Mouse (Mus musculus) c-Kit-positive CD71-negative TER-119-negative erythroid progenitor cells, embryonic 14.5 days (primary cell): ENCODE data around the gene Tctn1.

Source experiments
- DNase-seq: peaks from one replicate; pipeline ENCODE4 v3.0.0-alpha.2; 2013; ENCODE audit warnings: low read depth

Gene Tctn1

GRCm38 (mm10) chr5:122247529-122247928 is 16.7 kb downstream of the Tctn1 start:
- no peak for DNase-seq

GRCm38 (mm10) chr5:122246547-122247167 is 17.6 kb downstream of the Tctn1 start:
- DNase-seq = no peak

- DNase-seq = no peak
Measured at GRCm38 (mm10) chr5:122245186-122245585, 19.1 kb downstream of the Tctn1 start.

GRCm38 (mm10) chr5:122243781-122244523 is 20.3 kb downstream of the Tctn1 start:
- no peak for DNase-seq

GRCm38 (mm10) chr5:122242521-122243123 is 21.6 kb downstream of the Tctn1 start:
- DNase-seq = no peak

- no peak for DNase-seq
Measured at GRCm38 (mm10) chr5:122240989-122241388, 23.3 kb downstream of the Tctn1 start.

DNA sequence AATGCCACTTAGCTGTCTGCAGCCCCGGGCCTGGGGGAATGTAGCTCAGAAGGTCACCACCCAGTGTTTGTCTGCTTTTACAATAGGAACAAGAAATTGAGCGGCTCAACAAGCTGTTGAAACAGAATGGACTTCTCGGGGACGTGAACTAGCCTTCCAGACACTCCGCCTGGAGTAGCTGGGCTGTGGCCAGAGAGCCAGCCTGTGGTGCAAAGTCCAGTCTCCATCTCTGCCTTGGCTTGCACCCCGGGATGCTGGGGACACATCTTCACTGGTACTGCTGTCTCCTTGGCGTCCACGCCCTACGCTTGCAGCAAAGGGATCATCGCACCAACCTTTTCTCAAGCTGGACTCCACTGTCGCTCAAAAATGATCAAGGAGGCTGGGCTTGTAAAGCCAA is 23.7 kb downstream of the Tctn1 start:
- no peak for DNase-seq

DNA sequence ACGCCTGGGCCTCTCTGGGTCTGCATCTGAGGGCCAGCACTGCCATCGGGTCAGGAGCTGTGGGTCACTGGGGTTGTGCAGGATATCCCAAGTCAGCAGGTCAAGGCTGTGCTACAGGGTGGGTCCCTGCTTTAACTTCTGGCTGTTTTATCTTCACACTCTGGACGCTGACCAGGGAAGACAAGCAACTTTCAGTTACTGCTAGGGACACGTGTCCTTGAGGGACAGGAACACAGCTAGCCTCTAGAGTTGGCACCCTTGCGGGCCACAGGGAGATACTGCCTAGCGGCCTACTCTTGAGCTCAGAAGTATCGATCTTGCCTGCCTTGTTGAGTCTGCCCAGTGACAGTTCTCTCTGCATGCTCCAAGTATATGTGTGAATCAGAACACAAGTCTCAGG is 24.6 kb downstream of the Tctn1 start:
- DNase-seq = no peak

GRCm38 (mm10) chr5:122237200-122237599 is 27.1 kb downstream of the Tctn1 start:
- DNase-seq = no peak

- DNase-seq = no peak
Measured at GRCm38 (mm10) chr5:122235196-122235836, 28.9 kb downstream of the Tctn1 start.

- no peak for DNase-seq
Measured at GRCm38 (mm10) chr5:122234319-122235195, 29.7 kb downstream of the Tctn1 start.

DNA sequence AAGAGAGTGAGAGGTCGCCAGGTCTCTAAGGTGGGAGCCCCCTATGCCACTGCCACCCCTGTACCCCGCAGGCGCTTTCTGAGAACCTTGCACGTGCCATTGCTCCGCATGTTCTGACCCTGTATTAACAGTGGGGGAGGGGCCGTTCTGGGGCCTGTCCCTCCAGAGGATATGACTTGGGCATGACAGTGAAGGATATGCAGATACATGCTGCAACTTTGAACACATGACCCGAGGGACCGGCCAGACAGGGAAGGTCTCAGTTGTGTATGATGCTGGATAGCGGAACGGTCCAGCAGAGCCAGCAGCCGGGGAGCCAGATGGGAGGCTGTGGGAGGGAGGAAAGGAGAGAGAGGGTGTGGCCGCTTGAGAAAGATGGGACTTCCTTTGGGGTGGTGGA is 30.6 kb downstream of the Tctn1 start:
- DNase-seq = no peak

- no peak for DNase-seq
Measured at GRCm38 (mm10) chr5:122233077-122233581, 31.1 kb downstream of the Tctn1 start.

DNA sequence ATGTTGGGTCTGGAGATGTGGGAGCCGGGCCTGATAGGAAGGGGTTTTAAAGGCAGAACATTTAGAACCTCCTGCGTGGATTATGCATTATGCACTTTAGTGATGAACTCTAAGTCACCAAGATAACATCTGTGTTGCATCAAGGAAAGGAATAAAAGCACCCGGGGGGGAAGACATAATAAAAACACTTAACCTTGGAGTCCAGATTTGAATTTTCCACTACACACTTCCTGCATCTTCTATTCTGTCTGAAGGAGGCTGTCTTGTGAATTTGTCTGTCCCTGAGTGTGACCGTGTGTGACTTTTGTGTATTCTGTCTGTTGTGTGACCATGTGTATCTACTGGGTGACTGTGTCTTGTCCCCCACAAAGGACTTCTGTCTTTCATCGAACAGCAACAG is 32.3 kb downstream of the Tctn1 start:
- DNase-seq = no peak

- DNase-seq = no peak
Measured at GRCm38 (mm10) chr5:122231431-122231830, 32.8 kb downstream of the Tctn1 start.

- DNase-seq = no peak
Measured at GRCm38 (mm10) chr5:122230816-122231215, 33.4 kb downstream of the Tctn1 start.

- no peak for DNase-seq
Measured at GRCm38 (mm10) chr5:122228772-122229171, 35.5 kb downstream of the Tctn1 start.

DNA sequence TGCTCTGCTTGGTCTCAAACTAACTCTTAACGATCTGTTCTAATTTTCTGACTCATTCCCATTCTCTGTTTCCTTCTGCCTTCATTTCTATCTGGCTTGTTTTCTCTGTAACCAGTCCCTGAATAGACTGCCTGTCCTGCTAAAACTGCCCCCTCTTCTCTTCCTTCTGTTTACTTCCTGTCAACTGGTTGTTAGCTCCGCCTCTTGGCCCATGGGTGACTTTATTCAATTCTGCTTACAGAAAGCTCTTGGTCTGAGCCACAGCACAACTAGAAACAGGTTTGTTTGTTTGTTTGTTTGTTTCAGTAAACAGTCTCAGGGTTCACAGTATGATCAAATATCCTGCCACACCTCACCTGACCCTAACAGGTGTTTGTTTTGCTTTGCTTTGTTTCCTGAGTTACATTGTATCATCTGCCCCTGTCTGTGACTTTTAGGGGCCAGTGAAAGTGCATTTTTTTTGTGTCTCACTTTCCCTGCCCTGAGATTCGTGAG is 35.9 kb downstream of the Tctn1 start:
- DNase-seq = no peak

DNA sequence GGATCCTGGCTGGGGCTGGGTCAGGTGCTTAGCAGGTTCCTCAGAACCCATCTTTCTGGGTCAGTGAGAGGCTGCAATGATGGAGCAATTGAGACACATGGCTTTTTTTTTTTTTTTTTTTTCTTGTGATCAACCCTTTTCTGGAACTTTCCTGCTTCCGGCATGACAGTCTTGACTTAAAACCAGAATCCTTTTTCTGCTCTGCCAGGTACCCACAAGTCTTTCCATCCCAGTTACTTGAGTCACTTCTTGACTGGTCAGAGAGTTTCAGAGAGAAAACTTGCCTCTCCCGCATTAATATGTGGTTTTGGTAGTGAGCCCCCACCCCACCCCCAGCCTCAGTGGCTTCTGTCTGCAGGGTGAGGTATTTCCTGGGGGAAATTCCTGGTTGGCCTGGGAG is 40.0 kb downstream of the Tctn1 start:
- no peak for DNase-seq

GRCm38 (mm10) chr5:122221085-122221484 is 43.2 kb downstream of the Tctn1 start:
- DNase-seq = no peak
